Mouse (Mus musculus): ENCODE data around the gene Pgap3.

The Pgap3 gene

DNA sequence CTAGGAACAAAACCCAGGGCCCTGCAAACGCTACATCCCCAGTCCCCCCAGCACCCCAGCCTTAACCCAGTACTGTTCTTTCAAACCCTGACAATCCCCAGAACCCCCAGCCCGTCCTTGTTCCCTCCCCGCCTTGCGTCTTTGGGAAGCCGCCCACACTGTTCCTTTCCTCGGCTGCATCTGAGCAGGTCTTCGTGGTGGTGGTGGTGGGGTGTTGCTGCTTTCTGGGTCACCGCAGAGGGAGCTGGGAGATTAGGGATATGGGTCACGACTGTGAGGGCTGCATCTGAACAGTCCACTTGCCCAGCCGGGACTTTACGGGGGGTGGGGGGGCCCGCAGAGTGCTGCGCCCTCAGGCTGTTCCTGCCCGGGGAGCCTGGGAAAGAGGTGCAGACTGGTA lies 45.8 kb downstream of the Pgap3 start:
- no peak for DNase-seq (ENCODE audit: low spot score)

DNA sequence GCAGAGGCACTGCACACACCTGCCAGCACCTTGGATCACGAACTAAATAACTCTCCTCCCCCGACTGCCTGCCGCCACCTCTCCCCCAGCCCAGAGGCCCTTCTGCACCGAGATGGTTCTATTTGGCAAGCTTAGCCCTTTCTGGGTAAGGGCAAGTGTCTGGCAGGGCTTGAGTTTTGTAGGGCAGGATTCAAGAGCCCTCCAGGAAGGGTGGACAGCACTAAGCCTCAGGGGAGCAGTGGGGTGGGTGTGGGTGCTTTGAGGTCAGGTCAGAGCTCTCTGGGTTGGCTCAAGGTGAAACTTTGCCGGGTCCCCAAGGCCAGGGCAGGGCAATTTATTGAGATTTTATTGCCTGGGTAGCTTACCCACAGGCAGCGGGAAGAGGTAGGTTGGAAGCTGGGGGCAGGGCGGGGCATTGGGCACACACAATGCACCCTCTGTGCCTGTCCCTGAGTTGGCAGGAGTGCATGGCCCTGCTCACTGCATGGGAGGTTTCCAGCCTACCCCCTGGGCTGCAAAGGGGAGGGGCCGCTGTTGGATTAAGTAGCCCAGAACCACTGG lies 46.6 kb downstream of the Pgap3 start:
- DNase-seq (ENCODE audit: low spot score): no peak

DNA sequence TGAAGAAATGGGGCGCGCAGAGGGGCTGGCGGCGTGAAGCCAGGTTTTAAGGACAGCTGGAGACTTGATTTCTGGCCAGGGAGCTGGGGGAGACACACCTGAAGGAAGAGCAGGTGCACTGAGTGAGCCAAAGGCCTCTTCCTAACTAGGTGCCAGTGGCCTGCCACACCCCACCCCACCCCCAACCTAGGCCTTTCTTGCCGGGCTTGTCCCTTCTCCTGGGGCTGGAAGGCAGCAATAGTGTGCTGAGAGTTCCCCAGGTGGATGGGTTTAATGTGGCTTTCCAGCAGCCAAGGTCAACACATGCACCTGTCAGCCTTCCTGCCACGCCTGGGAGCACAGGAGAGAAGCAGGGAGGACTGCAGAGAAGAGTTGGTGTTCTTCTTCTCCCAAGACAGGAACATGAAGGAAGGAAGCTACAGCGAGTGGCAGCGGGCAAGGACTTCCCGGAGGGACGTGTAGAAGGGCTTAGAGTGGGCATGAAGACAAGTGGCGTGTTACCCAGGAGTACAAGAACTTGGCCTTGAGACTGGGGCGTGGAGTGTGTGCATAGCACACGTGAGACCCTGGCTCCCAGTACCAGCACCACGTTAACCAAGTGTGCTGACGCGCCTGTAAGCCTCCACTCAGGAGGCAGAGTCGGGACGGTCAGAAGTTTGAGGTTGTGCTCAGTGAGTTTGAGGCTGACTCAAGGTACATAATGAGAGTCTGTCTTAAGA lies 47.9 kb downstream of the Pgap3 start:
- DNase-seq (ENCODE audit: low spot score): no peak

DNA sequence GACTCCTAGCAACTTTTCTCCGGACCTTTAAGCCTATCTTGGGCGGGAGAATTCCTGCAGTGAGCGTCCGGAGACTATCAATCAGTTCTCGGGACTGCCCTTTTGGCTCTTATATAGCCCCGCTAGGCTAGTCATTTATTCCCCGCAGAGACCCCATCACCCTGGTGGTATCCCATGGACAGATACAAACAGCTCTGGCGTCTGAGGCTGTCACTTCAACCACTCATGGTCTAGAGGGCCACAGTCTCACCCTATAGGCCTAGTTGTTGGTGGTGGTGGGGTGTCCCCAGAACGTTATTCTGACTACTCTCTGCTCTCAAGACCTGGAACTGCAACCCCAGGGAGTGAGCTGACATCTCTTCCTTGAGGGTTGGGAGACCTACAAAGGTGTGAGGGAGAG lies 51.0 kb downstream of the Pgap3 start:
- no peak for DNase-seq (ENCODE audit: low spot score)

DNA sequence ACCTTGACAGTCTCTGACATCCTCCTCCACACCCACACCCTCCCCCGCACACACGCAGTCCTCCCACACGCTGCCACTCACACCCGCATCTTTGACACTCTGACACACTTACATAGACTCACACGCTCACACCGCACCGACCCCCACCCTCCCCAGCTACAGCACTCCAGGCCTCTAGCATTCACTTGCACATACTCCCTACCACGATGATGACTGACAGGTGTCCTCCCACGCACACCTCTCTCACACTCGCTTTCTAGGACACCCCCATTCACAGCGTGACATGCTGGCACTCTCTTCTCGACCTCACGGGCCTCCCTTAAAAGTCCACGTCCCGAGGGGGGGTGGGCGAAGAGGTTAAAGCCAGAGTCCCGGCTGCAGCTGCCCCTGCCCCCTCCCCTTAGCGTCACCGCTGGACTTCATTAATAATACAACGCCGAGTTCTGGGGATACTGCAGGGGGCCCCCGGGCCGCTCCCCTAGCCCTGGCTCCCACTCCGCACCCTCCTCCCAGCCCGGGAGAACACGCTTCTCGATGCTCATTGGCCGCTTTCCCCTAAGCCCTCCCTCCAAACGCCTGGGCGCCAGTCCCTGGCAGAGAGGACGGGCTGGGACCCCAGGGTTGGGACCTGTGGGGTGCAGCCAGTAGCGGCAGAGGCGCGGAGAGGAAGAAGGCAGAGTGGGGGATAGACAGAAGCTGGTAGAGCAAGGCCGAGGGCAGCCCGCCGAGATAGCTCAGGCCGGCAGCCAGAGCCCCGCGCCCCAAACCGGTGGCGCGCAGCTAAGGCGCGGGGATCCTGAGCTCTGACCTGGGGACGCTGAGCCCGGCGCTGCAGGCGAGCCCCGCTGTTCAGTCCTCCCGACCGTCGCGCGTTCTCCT lies 52.0 kb downstream of the Pgap3 start, which contains the start of gene Ppp1r1b:
TSS of gene Ppp1r1b (plus strand) at position 322 of the 879 bp plus-strand sequence.
- DNase-seq (ENCODE audit: low spot score): no peak

DNA sequence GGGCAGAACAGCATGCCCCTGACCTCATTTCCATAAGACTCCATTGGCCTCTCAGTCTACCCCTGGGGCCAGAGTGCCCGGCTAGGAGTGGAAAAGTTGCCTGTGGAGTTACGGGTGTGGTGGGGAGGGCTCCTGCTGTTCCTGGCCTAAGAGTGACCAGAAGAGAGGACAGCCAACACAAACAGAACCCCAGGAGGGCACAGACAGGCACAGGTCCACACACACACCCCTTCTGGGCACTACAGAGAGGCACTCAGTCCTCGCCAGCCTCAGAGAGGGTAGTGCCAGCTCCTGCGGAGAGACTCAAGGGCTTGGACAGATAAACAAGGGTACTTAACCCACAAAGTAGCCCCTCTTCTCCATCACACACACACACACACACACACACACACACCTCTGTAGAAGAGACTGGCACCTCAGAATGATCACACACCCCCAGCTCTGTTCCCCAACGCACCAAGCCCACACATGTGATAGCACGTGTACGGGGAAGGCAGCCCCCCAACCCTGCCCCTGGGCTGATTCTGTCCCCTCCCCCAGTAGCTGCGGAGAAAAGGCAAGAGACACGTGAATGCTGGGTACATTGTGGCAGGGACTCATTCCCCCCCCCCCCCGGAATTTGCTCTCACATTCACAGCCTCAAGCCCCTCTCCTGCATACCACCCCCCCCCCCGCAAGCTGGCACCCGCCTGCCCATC lies 52.8 kb downstream of the Pgap3 start:
- no peak for DNase-seq (ENCODE audit: low spot score)

DNA sequence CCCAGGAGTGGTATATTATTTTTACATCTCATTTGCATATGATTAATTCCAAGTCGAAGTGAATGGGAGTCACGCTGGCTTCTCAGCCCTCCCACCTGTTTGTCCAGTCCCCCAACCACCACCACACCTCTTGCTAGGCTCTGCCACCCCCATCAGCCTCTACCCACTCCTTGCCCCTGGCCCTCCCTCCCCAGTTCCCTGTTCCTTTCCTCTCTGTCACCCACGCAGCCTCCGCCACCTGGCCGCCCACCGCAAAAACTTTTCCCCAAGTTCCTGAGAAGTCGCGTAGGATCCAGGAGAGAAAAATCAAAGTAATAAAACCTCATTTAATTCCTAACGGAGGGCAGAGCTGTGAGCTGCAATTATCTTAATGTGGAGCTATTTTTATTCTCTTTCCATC lies 54.1 kb downstream of the Pgap3 start:
- no peak for DNase-seq (ENCODE audit: low spot score)

DNA sequence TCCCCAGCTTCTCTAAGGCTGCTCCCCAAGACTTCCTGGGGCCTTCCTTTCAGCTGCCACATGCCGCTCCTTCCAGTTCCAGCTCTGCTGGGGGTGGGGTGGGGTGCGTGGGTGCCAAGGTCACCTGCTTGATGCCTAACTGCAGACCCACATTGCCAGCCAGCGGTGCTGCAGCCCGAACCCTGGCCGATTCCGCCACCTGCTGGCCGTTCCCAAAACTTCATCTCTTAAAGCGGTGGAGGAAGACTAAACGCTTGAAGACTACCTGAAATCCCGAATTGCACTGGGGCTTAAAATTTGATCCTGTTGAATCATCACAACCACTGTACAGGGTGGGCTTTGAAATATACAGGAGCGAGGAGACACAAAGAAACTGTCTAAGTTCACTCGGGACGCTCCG lies 55.0 kb downstream of the Pgap3 start:
- peak; percentile 85 for DNase-seq (ENCODE audit: low spot score)

DNA sequence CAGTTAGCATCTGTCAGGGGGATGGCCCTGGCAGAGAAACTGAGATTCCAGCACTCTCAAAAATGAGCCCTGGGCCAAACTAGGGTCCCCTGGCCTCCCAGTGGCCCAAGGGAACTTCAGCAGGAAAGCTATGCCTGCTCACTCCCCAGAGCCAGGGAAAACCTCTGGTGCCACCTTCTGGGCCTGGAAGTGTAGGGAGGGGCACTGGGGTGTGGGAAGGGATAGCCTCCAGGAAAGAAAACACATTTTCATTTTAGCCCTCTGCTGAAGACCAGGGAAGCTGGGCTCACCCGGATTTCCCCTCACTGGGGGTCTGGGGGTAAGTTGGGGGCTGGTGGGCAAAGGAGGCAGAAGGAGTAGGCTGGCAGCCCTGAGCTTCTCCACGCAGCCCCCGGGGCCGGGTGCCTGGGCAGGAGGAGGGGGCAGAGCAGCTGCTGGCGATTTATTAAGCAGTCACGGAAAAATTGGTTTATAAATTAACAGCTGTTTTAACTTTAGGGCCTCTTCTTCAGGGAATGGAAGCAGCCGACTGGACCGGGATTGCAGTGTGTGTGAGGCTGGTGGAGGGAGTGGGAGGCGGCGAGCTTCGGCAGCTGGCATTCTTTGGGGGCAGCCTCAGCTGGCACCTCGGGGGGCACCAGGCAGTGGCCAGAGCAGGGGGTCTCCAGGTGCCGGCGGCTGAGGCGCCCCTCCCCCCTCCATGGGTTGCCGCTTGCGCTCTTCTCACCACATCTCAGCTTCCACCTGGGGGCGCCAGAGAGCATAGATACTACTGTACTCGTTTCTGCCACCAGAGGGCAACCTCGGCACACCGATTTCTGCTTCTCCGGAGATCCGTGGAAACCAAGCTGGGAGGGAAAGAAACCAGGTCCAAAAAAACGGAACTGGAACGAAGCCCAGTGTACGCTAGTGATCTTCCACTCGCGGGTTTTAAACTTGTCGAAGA lies 58.0 kb downstream of the Pgap3 start:
- peak; percentile 96 for DNase-seq (ENCODE audit: low spot score)

DNA sequence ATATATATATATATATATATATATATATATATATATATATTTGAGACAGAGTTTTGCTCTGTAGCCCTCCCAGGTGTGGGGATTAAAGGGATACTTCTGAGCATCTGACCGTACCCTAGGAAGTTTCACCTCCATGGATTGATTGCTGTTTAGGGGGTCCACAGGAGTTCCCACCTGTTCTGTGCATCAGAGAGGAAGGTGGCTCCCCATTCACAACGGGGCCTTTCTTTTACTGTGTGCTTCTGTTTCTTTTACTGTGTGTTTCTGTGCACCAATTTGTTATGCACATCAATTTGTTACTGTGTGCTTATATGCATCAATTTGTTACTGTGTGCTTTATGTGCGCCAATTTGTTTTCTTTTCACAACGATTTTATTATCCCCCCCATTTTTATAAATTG lies 59.1 kb downstream of the Pgap3 start:
- DNase-seq (ENCODE audit: low spot score): no peak

DNA sequence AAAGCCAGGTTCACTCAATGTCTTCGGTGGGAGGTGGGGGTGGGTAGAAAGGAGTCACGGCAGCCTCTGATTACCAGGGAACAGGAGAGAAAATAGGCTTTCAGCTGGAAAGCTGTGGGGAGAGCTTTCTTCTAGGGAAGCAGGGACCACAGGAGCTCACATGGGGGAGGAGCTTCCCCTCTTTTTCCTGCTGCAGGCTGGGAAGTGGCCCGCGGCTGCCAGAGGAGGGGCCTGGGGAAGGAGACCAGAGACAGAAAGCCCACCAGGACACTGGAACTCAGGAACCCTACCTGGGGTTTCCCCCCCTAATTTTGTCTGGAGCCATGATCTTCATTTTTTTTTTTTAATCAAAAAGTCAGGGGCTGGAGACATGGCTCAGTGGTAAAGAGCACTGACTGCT lies 59.7 kb downstream of the Pgap3 start:
- no peak for DNase-seq (ENCODE audit: low spot score)

DNA sequence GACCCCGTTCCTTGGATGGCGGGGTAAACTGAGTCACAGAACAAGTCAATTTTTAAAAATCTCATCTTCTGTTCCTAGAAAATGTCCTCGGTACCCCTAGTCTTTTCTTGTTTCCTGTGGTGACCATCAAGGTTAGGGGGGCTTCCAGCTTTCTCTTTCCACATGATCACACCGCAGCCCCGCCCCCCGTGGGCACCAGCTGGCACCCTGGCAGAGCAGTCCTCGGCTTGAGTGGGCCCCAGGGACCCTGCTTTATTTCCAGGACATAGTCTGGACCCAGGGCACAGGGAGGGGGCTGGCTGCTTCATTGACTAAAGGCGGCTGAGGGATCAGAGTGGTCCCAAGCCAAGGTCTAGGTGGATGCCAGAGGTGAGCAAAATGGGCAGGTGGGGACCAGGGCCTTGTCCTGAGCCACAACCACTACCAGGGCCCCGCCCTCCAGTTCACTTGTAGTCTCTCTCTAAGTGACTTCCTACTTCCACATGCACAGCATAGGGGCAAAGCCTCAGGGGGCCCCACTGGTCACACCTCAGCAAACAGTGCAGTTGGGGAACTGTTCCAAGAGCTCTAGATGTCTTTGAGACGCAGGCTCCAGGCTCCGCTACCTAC lies 60.5 kb downstream of the Pgap3 start:
- DNase-seq (ENCODE audit: low spot score): no peak

DNA sequence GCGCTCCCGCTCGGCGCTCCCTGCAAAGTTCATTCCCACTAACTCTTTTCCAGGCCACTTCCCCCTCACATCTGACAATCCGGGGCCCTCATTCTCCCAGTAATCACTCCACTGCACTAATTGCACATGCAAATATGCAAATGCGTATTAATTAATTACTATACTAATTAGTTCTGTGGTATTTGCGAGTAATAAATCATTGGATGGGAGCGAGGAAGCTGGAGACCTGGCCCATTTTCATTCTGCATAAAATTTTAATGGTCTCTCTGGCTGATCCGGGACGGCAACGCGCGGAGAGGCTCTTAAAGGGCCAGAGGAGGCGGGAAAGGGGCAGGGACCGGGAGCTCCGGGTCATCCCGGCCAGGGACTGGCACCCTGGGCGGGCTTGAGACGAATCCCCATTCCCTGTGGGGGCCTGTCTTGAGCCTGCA lies 61.2 kb downstream of the Pgap3 start:
- no peak for DNase-seq (ENCODE audit: low spot score)
